Mouse (Mus musculus) thymus, postnatal 0 days (tissue): ENCODE measurements at regions not wholly inside any gene's neighbourhood (a gene's known extent, or its start where the extent isn't known, plus 50 kb on each side); places are given as distances from the start of the nearest gene placed in this dataset.

Experiments used
- DNase-seq: peaks from one replicate; pipeline ENCODE4 v3.0.0-alpha.2; 2015; ENCODE audit warnings: low spot score

DNA sequence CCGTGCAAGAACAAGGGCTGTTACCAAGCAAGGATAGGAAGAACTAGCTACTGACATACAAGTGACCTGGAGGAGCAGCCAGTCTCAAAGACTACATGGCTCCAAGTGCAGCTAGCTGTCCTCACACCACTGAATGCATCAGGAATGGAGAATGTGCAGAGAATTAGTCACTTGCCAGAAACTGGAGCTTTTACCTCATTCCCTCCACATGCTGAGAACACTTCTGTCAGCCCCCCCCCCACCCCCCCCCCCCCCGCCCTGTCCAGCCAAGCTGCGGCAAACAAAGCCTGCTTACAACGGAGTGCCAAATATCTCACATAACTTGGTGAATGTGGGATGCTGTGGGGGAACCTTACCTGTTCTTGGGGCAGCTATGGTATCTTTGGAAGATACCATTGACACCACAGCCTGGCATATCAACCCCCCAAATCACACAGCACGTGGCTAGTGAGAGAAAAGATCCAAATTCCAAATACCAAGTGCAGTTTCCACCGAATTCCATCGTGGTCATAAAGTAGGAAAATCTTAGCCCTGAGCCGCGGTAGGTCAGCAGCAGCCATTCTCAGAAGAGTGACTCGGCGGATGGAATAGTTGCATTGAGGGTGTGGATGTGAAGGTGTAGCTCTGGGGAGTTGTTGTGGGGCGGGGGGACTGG, 126.3 kb downstream of the Gadd45g start:
- no peak for DNase-seq

DNA sequence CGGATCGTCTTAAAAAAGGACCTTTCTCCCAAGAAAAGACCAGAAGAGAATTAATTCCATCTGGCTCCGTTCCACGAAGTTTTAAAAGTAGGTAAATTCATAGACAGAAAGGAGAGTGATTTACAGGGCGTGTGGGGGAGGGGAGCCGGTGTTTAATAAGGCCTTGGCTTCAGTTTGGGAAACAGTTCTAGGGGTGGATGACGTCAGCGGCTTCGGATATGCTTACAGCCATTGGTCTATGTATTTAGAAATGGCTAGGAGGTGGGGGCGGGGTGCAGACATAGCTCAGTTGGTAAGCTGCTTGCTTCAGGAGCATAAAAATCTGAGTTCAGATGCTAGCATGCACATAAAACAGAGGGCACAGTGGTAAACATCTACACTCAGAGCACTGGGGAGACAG, 127.0 kb downstream of the Gadd45g start:
- no peak for DNase-seq

DNA sequence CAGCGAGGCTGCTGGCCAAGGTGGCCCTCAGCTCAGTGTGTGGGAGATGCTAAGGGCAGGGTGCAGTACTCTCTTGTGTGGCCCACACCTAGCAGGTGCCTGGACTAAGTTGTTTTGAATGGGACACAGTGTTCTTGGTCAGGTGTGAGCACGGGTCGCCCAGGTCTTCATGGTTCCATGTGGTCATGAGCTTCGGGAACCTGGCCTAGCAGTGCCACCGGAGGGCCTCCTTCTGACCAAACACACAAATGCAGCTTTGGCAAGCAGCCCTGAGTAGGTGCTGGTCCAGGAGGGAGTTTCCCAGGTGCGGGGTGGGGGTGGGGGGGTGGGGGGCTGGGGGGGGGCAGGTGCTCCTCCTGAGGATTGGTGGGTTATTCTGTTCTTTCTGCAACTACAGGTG, 127.6 kb downstream of the Gadd45g start:
- no peak for DNase-seq

DNA sequence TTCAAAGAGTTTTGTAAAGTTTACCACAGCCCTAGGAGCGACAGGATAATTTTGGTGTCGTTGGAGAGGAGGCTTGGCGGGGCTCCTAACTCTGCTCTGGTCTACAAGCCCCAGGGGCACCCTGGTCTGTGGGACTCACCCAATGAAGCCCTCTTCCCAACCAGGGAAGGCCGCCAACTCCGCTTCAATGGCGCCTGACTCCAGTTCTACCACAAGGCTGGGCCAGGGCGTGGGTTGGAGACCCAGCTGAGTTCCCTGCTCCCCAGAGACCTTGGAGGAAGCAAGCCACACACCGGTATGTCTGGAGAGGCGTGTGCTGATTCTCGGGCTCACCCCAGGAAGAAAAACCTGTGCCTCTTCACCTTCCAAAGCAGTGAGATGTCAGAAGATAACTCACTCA, 128.9 kb downstream of the Gadd45g start:
- peak; percentile 31 for DNase-seq

DNA sequence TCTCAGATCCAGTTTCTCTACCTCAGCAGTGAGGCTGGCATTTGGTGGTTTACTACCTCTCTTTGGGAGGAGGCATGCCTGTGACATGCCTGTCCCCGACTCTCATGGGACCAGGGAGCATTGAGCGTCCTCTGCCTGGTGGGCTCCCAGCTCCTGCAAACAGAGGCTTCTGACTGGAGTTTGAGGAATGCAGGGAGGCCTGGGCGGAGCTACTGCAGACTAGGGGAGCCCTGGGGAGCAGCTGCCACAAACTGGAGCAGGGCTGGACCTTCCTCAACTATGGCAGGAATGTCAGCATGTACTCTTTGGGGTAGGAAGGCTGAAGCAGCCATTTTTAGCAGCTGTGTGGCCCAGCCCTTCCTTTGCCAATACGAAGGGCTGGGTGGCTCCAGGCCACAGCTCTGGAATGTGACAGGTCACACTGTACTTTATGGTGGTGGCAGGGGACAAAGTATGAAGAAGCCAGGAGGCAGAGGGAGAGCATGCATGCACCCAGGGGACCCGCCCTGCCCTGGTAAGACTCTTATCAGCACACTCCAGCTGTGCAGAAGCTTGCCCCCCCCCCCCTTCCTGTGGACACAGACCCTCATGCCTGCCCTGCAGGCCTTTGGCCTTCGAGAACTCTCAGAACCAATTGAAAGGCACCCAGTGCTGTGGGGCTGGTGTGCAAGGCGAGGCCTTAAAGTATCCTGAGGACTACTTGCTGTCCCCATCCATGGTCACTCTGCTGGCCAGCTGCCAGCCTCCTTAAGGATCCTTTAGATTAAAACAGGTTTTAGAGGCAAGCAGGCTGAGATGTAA, 129.5 kb downstream of the Gadd45g start:
- DNase-seq, result no peak

DNA sequence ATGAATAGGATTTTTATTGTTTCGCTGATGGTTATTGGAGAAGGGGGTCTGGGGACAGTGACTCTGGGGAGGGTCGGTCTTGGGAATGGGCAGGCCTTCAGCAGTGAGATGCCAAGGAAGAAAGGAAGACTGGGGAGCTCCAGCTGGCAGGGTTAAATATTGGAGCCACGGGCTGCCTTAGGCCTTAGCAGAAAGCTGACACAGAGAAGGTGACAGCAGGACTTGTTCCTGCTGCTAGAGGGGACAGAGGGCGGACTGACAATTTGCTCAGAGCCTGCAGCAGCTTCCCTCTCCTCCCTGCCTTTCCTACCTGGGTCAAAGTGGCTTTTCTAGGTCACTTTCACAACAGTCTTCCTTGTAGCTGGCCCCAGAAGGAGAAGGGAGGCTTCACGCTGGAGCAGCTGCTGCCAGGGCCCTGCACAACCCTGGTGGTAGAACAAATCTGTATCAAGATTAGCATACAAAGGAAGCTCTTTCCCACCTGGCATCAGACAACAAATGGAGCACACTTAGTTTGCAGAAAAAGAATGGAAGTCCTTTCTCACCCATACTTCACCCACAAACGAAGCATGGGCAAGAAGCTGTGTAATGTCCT, 130.2 kb downstream of the Gadd45g start:
- DNase-seq, result no peak

DNA sequence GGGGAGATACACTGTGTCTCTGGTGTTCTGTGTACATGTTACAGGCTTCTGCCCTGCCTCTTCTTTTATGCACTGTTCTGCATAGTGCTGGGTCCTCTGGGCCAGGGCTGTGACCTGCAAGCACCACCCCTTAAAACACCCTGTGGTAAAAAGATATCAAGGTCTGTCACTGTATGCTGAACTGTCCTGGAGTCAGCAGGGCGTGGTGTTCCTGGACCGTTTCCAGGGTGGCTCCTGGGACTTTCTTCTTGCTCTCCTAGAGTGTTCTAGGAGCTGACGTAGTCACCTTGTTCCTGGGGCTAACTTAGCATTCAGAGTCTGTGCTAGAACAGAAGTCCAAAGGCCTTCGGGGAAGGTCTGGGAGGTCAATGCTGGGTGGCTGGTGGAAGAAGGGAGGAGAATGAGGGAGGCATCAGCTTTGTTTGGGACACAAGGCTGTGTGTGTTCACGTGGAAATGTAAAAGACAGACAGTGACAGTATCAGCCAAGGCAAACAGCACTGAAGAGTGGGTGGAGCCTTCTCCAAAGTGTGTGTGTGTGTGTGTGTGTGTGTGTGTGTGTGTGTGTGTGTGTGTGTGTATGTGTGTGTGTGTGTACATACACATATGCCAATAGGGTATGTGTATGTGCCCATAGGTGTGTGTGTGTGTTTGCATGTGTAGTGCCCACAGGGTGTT, 133.0 kb downstream of the Gadd45g start:
- DNase-seq, result no peak

DNA sequence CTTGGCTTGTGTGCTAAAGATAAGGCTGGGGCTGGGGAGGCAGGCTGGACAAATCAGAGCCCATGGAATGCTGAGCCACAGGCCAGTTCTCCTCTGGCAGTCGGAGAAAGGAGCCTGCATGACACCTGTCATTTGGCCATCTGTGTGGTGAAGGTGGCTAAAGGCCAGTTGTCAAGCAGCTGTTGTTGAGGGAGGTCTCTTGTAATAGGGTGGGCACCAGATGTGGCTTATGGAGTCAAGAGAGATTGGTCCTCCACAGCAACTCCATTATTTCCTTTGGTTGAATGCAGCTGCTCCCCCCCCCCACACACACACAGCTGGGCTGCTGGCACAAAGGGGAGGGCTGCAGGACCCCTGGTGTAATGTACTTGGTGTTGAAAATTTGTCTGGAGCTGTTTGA, 133.9 kb downstream of the Gadd45g start:
- no peak for DNase-seq

DNA sequence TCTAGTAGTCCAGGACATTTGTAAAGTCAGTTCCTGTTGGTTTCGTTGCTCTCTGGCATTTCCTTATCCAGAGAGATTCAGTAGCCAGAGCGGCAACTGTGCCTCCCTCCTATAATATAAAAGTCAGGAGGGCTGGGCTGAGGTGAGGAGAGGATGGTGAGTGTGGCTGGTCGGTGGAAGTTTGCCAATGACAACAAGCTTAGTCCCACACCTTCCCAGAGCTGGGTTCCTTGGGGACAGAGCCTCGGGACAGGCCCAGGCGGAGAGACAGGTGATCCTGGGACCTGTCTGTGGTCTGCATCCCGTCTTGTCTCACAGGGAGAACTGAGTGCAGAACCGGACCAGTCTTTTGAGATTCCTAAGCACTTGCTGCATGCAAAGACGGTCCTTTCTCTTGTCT, 136.5 kb downstream of the Gadd45g start:
- no peak for DNase-seq

DNA sequence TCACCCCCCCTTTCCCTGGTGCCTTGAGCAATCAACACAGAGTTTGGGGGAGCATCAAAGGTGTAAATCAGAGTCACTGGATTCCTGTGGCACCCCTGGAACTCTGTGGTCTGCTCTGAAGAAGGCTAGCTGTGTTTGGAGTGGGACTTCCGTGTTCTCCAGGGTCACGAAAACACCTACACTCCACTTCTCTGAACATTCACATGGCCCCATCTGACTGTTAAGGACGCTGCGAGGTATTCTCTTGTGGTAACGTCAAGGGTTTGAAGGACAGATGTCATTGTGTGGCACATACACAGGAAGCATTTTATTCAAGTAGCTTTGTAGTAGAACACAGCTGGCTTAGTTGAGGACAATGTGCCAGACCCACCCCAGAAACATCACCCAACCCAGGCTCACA, 137.1 kb downstream of the Gadd45g start:
- peak; percentile 71 for DNase-seq

DNA sequence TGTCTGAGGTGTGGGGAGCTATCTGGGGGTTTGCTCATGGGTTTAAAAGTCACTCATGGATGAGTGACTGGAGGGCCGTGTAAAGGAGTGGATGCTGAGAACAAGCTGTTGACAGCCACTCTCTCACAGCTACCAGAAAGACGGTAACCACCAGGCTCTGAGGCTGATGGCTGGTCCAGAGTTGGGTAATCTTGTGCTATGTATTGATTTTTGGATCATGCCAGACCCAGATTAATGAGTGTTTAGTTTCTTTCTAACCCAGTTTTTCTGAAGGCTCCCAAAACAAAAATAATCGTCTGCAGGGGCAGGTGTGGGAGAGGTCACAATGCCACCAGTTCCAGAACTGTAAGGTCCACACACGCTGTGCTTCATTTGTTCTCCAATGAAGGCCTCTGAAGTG, 144.9 kb downstream of the Gadd45g start:
- no peak for DNase-seq

DNA sequence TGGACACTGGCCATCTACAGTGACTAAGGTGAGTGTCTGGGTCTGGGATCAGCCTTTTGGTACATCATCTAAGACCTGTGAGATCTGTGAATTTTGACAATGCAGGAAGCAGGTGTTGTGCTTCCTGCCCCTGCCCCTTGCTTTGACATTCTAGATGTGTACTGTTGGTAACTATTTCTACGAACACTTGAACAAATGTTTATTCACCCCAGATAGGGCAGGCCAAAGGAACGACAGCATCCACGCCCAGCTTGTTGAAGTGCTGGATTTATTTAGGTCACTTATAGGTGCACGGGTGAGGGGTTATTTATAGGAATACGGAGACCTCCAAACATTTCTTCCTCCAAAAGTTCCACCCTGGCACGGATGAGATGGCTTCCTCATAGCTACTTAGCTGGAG, 146.4 kb downstream of the Gadd45g start:
- DNase-seq, result no peak

DNA sequence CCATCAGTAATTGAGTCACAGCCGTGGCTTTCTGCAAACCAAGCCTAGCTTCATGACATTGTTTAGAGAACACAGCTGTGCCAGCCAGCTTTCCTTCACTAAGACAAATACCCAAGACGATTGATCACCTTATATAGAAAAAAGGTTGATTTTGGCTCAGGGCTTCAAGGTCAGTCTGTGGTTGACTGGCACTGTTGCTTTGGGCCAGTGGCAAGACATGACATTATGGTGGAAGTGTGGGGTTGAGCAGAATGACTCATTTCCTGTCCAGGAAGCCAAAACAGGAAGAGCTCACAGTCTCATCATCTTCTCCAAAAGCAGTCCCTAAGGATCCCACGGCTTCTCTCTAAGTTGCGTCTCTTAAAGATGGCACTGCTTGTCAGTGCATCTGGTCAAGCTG, 149.7 kb downstream of the Gadd45g start:
- DNase-seq, result no peak

DNA sequence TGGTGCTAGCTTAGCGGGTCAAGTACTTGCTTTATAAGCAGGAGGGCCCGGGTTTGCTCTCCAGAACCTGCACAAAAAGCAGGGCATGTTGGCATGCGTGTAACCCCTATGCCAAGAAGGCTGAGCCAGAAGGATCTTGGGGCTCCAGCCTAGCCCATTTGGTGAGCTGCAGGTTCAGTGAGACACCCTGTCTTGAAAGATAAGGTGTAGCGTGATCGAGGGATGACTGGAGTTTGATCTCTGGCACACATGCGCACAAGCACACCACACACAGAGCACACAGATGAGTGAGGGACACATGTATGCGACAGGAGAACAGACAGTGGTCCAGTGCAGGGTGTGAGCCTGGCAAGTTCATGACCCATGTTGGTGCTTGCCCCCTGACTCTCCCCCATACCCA, 152.1 kb downstream of the Gadd45g start:
- no peak for DNase-seq

DNA sequence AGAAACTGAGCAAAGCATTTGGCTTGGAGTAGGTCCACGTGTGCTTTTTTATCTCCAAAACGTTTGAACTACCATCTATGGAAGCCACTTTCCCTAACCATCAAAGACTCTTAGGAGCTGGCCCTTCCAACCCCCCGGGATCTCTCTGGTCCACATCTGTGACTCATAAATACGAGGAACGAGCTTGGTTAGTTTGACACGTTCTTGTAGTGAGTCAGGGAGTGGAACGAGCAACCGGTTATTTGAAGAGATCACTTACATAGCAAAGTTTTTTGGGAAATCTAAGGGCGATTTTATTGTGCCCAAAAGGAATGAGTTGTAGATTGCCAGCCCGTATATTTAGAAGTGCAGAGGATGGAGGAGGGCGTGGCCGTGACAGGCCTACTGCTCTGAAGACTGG, 155.3 kb downstream of the Gadd45g start:
- DNase-seq, result no peak

DNA sequence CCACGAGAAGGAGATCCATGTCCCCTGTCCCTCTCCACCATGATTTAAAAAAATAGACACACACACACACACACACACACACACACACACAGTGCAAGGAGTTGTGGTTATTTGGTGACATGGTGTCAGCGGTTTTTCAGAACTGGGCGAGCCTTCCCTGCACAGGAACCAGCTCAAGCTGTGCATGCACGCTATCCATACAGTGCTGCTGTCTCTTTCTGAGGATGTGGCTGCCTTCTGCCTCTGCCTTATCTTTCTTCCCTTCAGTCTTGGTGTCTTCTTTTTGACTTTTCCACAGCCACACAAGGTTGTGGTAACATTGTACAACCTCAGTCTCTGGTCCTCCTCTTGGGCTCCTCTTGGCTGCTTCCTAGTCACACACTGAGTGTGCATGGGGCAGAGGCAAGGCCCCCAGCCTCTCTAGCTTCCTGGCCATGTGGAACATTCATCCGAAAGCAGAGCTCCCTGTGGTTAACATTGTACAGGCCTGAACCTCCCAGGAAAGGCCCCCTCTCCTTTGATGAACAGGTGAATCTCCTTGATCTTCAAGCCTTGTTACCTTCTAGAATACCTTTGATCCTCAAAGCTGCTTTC, 157.6 kb downstream of the Gadd45g start:
- DNase-seq, result no peak

DNA sequence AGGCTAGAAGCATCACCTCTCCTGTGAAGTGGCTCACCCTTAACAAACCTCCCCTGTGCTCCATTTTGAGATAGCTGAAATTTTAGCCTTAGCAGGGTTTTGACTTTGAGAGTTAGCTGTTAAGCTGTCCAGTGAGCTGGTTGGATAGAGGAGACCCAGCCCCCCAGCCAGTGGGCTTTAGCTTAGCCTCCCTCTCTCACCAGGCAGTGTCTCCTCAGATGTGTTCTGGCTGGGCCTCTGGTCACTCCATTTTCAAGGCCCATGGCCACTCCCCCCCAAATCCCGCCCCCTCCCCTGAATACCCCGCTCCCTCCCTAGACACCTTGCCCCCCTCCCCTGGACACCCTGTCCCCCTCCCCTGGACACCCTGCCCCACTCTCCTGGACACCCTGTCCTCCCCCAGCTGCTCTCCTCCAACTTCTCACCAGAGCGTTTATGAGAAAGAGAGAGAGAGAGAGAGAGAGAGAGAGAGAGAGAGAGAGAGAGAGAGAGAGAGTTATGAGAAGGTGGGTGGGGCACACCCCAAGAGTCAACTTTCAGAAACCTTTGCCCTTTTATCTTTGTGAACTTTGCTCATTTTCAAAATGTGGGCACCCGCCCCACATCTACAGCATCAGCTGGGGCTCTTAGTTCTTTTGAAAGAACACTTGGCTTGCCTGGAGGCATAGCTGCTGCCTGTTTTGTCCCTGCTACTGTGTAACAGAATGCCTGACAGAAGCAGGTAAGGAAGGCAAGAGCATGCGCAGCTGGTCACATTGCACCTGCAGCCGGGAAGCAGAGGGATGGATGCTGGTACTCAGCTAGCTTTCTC, 161.3 kb downstream of the Gadd45g start:
- peak; percentile 64 for DNase-seq

DNA sequence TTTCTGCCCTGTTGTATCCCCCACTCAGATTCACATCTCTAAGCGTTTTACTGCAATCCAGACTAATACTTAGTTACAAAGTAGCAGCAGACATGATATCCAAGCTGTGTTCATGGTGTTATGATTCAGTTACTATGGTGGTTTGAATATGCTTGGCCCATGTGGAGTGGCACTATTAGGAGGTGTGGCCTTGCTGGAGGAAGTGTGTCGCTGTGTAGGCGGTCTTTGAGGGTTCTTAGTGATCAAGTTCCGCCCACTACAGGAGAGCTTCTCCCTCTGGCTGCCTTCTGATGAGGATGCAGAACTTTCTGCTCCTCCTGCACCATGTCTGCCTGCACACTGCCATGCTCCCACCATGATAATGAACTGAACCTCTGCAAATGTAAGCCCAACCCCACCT, 162.8 kb downstream of the Gadd45g start:
- no peak for DNase-seq

DNA sequence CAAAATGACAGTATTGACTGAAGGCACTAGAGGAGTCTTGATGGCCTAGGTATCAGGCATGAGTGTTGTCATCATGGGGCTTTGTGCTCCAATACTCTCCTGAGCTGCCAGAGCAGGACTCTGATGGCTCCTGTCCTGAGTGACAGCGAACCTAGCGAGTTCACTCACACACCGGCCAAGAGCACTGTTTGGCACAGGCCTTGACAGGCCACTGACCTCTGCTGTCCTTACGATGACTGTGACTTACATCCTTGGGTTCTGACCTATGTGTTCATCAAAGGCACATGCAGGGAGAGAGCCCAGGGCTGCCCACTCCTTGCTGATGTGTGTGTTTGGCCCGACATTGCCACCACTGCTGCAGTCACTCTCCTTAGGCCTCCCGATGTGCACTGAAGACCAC, 163.3 kb downstream of the Gadd45g start:
- no peak for DNase-seq

DNA sequence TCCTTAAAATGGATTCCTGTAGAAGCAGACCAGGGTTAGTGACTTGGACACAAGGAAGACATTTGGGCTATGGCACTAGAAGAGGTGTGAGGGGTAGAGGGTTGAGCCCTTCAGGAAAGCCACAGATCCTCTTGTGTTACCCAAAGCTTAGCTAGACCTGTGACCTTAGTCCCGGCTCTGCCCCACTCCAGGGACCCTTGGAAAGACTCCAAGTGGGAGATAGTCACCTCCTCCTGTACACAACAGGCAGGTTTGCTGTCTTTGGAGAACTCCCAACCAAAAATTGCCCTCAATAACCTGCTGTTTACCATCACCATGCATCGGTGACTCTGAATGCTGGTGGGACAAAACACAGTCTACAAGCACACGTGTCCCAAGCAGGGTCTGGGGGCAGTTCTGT, 164.5 kb downstream of the Gadd45g start:
- no peak for DNase-seq

DNA sequence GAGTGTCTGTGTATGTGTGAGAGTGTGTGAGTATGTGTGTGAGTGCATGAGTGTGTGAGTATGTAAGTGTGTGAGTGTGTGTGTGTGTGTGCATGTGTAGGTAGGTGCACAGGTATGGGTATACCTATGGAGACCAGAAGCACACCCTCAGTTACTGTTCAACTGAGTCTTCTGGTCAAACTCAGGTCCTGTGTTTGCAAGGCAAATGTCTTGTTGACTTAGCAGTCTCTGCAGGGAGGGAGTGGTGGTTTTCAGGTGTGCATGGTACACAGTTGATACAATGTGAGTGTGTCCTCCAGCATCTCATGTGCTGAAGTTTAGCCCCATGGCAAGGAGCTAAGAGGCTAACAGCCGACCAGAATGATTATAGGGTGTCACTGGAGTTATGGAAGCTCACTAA, 166.7 kb downstream of the Gadd45g start:
- DNase-seq, result no peak
